Mouse (Mus musculus) heart, postnatal 0 days (tissue): Measurements from ENCODE around the gene Lmbrd2.
"Not testable (repeated sequence)": the region's sequence is repeated elsewhere in the genome, so short reads cannot be mapped to it uniquely, and the experiment has no call there.

Source experiments
- CTCF ChIP-seq: IDR thresholded peaks from 2 replicates; pipeline ENCODE4 v1.5.1; 2016; ENCODE audit warnings: antibody characterized with exemption, control low read depth, low read depth
- EP300 ChIP-seq: IDR thresholded peaks from 2 replicates; pipeline ENCODE4 v1.6.1; 2016; ENCODE audit warnings: antibody characterized with exemption, low read depth

- TF ChIP-seq CTCF, EP300: not testable (repeated sequence)
These were observed 72.7 kb downstream of the Lmbrd2 start for GRCm38 (mm10) chr15:9213026-9213425.
